Mouse (Mus musculus) forebrain, embryonic 10.5 days (tissue): ENCODE measurements around the gene Vmn1r18. TPM values are rescaled to one million over a fixed set of nuclear protein-coding genes. Genes with fewer than 3 reads are reported as not detected.
"Not testable (repeated sequence)": the region's sequence is repeated elsewhere in the genome, so short reads cannot be mapped to it uniquely, and the experiment has no call there.

ENCODE experiments used
- DNase-seq: peaks from one replicate; pipeline ENCODE4 v3.0.0-alpha.2; 2017; ENCODE audit warnings: low spot score; ENCODE audit errors: extremely low spot score
- H3K27ac ChIP-seq: fragments of 300-500 bp; sonication (generic); 2 replicates; pipeline ENCODE4 v1.5.1; 2016; ENCODE audit warnings: mild to moderate bottlenecking
- H3K27me3 ChIP-seq: fragments of 300-500 bp; sonication (generic); 2 replicates; pipeline ENCODE4 v1.6.1; 2016; ENCODE audit warnings: mild to moderate bottlenecking; ENCODE audit not compliant: poor library complexity, severe bottlenecking
- H3K36me3 ChIP-seq: fragments of 300-500 bp; sonication (generic); replicated peaks from 2 replicates; pipeline ENCODE4 v1.6.1; 2016; ENCODE audit warnings: mild to moderate bottlenecking, moderate library complexity
- H3K4me1 ChIP-seq: fragments of 300-500 bp; sonication (generic); 2 replicates; pipeline ENCODE4 v1.6.1; 2016
- H3K4me3 ChIP-seq: fragments of 300-500 bp; sonication (generic); 2 replicates; pipeline ENCODE4 v1.5.1; 2016; ENCODE audit warnings: mild to moderate bottlenecking, moderate library complexity
- H3K9me3 ChIP-seq: fragments of 300-500 bp; sonication (generic); 2 replicates; pipeline ENCODE4 v1.6.1; 2016; ENCODE audit warnings: mild to moderate bottlenecking, moderate library complexity
- WGBS: fragments of 180-500 bp; shearing (Covaris S2); methylation state at CpG from one replicate; pipeline ENCODE4 v1.1.7; 2016; 5-methylcytosine and 5-hydroxymethylcytosine counted together
- polyA plus RNA-seq: library from polyadenylated mRNA; unstranded; fragments of >200 nt; fragmentation: Nextera tagmentation; extraction: Ambion mirVana; gene quantifications from 2 replicates; pipeline ENCODE4 v1.2.1, GENCODE M21; 2016

Vmn1r18 gene
- not detected in 2 replicates for polyA plus RNA-seq

DNA sequence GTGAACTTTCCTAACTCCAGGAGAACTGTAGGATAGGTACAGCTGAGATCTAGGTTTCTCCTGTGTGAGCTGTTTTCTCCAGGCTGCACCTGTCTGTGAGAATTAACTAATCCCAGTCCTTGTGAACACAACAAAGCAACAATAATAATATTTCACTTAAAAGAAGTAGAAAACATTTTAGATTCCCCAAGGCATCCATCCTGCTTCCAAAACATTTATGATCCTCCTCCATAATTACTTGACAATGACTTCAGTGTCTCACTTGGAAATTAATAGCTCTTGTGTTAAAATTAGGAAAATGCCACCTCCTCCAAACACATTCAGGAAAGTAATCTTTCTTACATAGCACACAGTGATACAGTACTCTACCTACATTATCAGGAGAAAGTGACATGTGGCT is at the start of gene Vmn1r18:
Gene Vmn1r18, minus strand, starts transcription at position 101 of the 400 bp plus-strand sequence.
- no peak for DNase-seq
- Histone ChIP-seq H3K27me3 (no peaks in the 10 kb centered on the region), H3K9me3 (no peaks in the 10 kb centered on the region), H3K36me3 (no peaks in the 10 kb centered on the region), H3K27ac (no peak within 1 kb of the TSS), H3K4me1 (no peaks in the 10 kb centered on the region), H3K4me3 (no peak within 1 kb of the TSS)

DNA sequence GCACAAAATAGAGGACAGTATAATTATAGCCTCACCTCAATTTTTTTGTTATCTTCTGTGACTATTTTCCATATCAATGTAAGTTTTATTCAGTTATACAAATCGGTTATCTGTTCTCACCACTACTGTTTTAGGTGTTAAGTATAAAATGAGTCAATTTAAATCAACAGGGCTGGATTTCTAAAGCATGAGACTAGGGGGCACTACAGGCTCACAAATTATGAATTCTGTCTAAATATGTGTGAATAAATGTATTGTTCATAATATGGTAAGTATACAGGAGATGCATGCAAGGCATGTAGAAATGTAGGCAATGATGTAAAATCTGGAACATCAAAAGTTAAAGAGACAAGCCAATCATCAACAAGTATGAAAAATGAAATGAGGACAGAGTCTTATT is 35.6 kb upstream of the Vmn1r18 start:
- no peaks in the 10 kb centered on the region for H3K36me3 ChIP-seq
- H3K4me3 ChIP-seq, result no peak overlapping the region
- H3K4me1 ChIP-seq, result no peaks in the 10 kb centered on the region
- no peak for DNase-seq
- WGBS, result 92% methylated on average over 1 of the region's 1 CpGs
- H3K9me3 ChIP-seq, result no peaks in the 10 kb centered on the region
- H3K27me3 ChIP-seq, result no peaks in the 10 kb centered on the region
- H3K27ac ChIP-seq, result no peak overlapping the region

DNA sequence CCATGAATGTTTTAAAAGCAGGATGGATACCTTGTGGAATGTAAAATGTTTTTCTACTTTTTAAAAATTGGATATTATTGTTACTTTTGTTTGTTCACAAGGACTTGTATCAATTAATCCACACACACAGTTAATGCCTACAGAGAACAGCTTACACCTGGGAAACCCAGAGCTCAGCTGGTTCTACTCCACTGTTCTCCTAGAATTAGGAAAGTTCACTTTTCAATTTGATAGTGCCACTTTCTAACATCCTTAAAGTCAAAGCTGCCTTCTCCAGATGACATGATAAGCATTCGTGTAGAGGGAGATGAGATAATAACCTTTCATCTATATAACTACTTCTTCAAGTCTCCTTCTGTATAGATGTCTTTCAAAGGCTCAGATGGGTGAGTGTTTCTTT is 33.0 kb upstream of the Vmn1r18 start, which contains the start of gene Vmn1r20:
Gene Vmn1r20, plus strand, starts transcription at position 301 of the 400 bp plus-strand sequence.
- Histone ChIP-seq H3K36me3 (no peaks in the 10 kb centered on the region), H3K27me3 (no peaks in the 10 kb centered on the region), H3K9me3 (no peaks in the 10 kb centered on the region), H3K4me1 (no peaks in the 10 kb centered on the region), H3K27ac (no peak within 1 kb of the TSS), H3K4me3 (no peak within 1 kb of the TSS)
- DNase-seq, result no peak
- WGBS, result 69% methylated on average over 1 of the region's 1 CpGs

DNA sequence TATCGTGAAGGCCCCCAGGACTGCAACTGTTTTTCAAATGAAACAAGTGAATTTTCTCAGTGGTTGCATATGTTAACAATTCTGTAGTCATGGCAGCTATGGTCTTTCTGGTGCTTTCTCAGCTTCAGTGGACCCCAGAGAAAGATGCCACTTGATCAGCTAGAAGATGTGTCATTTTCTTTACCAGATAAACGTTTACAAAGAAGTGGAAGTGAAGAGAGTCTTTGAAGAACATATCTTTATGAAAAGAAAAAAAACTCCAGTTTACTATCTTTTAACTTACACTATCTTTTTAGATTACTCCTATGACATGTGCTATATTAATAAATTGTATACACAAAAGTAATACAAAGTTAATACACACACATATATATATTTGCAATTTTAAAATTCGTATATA is 7.9 kb upstream of the Vmn1r18 start, which contains the start of gene Vmn1r19:
Gene Vmn1r19, plus strand, starts transcription at position 301 of the 400 bp plus-strand sequence.
- not testable (repeated sequence) for H3K36me3 ChIP-seq, H3K9me3 ChIP-seq, H3K4me1 ChIP-seq, H3K27me3 ChIP-seq, H3K4me3 ChIP-seq, DNase-seq, H3K27ac ChIP-seq
- 72% methylated on average over 3 of the region's 3 CpGs for WGBS

DNA sequence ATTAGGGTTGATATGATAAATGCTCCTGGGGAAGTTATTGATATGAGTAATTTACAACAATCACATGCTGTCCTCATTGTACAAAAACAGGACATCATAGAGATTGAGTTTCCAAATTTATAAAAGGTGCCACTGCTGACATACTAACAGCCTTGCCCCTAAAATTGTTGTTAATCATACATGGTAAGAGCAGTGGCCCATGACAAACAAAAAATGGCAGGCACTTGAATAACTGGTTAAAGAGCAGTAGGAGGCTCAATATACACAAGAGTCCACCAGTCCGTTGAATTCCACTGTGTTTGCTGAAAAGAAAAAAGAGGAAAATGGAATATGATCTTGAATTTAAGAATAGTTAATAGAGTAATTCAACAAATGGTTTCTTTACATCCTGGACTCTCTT is 28.1 kb downstream of the Vmn1r18 start:
- Histone ChIP-seq H3K9me3 (no peaks in the 10 kb centered on the region), H3K27ac (no peak overlapping the region), H3K36me3 (no peaks in the 10 kb centered on the region), H3K4me3 (no peak overlapping the region), H3K27me3 (no peaks in the 10 kb centered on the region), H3K4me1 (no peaks in the 10 kb centered on the region)
- DNase-seq, result no peak
- WGBS, result 94% methylated on average over 1 of the region's 1 CpGs

DNA sequence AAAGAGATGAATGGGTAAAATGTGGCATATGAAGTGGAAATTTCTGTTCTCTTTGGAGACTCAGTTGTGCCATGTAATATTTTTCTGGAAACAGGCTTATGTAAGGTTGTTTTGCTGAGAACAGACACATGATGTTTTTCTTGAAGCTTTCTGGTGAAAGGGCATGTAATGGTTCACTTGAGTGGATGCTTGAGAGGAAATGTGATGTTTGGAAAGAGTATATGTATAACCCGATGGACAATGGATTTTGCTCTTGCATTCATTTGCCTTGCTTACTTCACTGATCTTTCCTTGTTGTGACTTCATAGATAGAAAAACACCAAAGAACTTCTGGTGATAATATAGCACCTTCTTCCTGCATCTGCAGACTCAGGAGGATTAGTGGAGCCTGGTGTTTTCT is 29.7 kb downstream of the Vmn1r18 start:
- H3K27me3 ChIP-seq, H3K9me3 ChIP-seq, H3K27ac ChIP-seq, DNase-seq, H3K4me3 ChIP-seq, H3K4me1 ChIP-seq, H3K36me3 ChIP-seq: not testable (repeated sequence)
- 97% methylated on average over 1 of the region's 1 CpGs for WGBS

DNA sequence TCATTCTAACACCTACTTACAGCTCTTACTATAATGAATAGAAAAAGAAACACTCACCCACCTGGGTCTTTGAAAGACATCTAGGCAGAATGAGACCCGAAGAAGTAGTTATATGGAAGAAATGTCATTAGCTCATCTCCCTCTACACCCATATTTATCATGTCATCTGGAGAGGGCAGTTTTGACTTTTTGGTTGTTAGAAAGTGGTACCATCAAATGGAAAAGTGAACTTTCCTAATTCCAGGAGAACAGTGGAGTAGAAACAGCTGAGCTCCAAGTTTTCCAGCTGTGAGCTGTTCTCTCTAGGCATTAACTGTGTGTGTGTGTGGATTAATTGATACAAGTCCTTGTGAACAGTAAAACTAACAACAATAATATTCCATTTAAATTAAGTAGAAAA is 32.0 kb downstream of the Vmn1r18 start, which contains the start of gene Vmn1r17:
Gene Vmn1r17, minus strand, starts transcription at position 101 of the 400 bp plus-strand sequence.
- no peak for DNase-seq
- H3K27me3 ChIP-seq, result no peaks in the 10 kb centered on the region
- H3K36me3 ChIP-seq, result no peaks in the 10 kb centered on the region
- H3K4me3 ChIP-seq, result no peak within 1 kb of the TSS
- WGBS, result 92% methylated on average over 1 of the region's 1 CpGs
- no peaks in the 10 kb centered on the region for H3K9me3 ChIP-seq
- no peak within 1 kb of the TSS for H3K27ac ChIP-seq
- H3K4me1 ChIP-seq, result no peaks in the 10 kb centered on the region

DNA sequence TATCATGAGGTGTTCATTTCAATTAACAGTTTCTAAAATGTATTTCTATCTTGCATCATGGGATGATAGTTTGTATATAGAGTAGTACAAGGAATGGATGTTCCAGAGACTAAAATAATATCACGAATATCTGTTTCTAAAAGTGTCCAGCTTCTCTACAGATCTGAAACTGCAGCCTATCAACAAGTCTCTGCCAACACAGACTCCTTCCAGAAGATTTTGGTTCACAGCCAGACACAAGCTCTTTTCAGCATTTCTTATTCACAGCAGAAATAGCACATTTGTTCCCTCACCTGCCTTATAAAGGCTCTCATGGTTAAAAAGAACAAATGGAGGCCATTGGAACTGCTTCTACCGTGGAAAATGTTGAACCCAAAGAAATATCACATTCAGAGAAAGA is 38.7 kb downstream of the Vmn1r18 start:
- no peaks in the 10 kb centered on the region for H3K4me1 ChIP-seq
- H3K27ac ChIP-seq, result no peak overlapping the region
- no peak for DNase-seq
- no peaks in the 10 kb centered on the region for H3K36me3 ChIP-seq
- H3K9me3 ChIP-seq, result no peaks in the 10 kb centered on the region; the same call in 1 of the 2 replicates
- H3K27me3 ChIP-seq, result no peaks in the 10 kb centered on the region
- WGBS, result 84% methylated on average over 2 of the region's 2 CpGs
- H3K4me3 ChIP-seq, result no peak overlapping the region

DNA sequence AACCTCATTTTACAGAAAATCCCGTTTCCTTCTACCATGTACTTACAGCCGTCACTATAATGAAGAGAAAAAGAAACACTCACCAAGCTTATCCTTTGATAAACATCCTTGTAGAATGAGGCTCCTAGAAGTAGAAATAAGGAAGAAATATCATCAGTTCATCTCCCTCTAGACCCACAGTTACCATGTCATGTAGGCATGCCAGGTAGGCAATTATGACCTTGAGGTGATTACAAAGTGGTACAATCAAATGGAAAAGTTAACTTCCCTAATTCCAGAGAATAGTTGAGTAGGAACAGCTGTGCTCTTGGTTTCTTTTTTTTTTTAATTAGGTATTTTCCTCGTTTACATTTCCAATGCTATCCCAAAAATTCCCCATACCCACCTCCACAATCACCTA is 66.2 kb downstream of the Vmn1r18 start, which contains the start of gene Vmn1r16:
Gene Vmn1r16, minus strand, starts transcription at position 101 of the 400 bp plus-strand sequence.
- no peak within 1 kb of the TSS for H3K27ac ChIP-seq
- 90% methylated on average over 3 of the region's 3 CpGs for WGBS
- H3K4me3 ChIP-seq, result no peak within 1 kb of the TSS
- H3K36me3 ChIP-seq, result no peaks in the 10 kb centered on the region
- 0 out of 2 replicates have a peak, but pooled peaks cover 5% of the 10 kb centered on the region for H3K9me3 ChIP-seq
- no peak for DNase-seq
- H3K4me1 ChIP-seq, result no peaks in the 10 kb centered on the region
- H3K27me3 ChIP-seq, result no peaks in the 10 kb centered on the region

Other genes starting within 250 kb of the Vmn1r18 start
- gene Vmn1r12, start 238.9 kb downstream of the Vmn1r18 start, polyA plus RNA-seq, result not detected in 2 replicates
- gene Vmn1r13, start 192.5 kb downstream of the Vmn1r18 start, polyA plus RNA-seq, result not detected in 2 replicates
- not detected in 2 replicates for gene Vmn1r14, start 164.1 kb downstream of the Vmn1r18 start, polyA plus RNA-seq
- 0.07 TPM in 1 of 2 replicates, not detected in the other for gene Vmn1r15, start 137.8 kb downstream of the Vmn1r18 start, polyA plus RNA-seq
- gene Vmn1r16, start 66.3 kb downstream of the Vmn1r18 start, polyA plus RNA-seq, result not detected in 2 replicates
- gene Vmn1r17, start 32.1 kb downstream of the Vmn1r18 start, polyA plus RNA-seq, result not detected in 2 replicates
- not detected in 2 replicates for gene Vmn1r19, start 8.0 kb upstream of the Vmn1r18 start, polyA plus RNA-seq
- gene Vmn1r20, start 33.1 kb upstream of the Vmn1r18 start, polyA plus RNA-seq, result not detected in 2 replicates
- gene Ppm1k, start 139.7 kb upstream of the Vmn1r18 start, polyA plus RNA-seq, result 4.1 TPM in 2 replicates
- 3.1 and 3.8 TPM in 2 replicates for gene Herc6, start 185.2 kb upstream of the Vmn1r18 start, polyA plus RNA-seq